In the genomic region with DNA sequence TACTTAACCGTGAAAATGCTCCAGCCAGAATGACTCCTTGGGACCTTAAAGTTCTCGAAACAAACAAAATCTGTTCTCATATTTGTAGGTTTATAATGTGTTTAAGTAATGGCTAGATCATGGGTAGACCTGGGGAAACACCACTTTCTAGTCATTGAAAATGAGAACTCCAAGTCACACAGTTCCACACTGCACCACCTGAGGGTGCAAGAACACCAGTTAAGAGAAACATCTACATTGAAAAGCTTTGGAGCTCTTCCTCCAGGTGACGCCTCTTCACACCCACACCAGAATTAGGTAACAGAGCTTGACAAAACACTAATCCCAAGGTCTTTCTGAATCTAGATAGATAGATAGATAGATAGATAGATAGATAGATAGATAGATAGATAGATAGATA, we compare ENCODE assay signal across 8 mouse cellular contexts.
DNase-seq lines count a peak whose midpoint lies in the region; ATAC-seq and TF ChIP-seq lines count a peak whose summit lies in the region.

No protein-coding gene starts in this region.

- H3K36me3 ChIP-seq in MEL (ENCODE audit: control insufficient read depth in 1 of 2, insufficient read depth in 2 of 2, low read length in 2 of 2) = no peaks in the 10 kb centered on the region
- no peaks in the 10 kb centered on the region for H3K36me3 ChIP-seq in kidney, adult 2 months (ENCODE audit: control insufficient read depth, insufficient read depth, low read length)
- no peaks in the 10 kb centered on the region for H3K36me3 ChIP-seq in lung, postnatal 0 days (ENCODE audit: insufficient read depth, low read length)

- H3K79me2 ChIP-seq in MEL (ENCODE audit: control insufficient read depth, insufficient read depth, low read length, poor library complexity) = no peaks in the 10 kb centered on the region

- H3K4me1 ChIP-seq in MEL (ENCODE audit: control insufficient read depth in 1 of 2, insufficient read depth in 2 of 2, low read length in 2 of 2) = no peaks in the 10 kb centered on the region
- no peaks in the 10 kb centered on the region for H3K4me1 ChIP-seq in kidney, adult 2 months (ENCODE audit: control insufficient read depth, insufficient read depth, low read length)
- no peaks in the 10 kb centered on the region for H3K4me1 ChIP-seq in lung, postnatal 0 days (ENCODE audit: insufficient read depth, low read depth, low read length)

- peak; percentile 20; the same call in 1 of the 2 replicates for TF ChIP-seq CTCF in gastrocnemius, adult 2 months (IDR thresholded peaks at IDR 0.05)
- TF ChIP-seq CTCF in MEL (IDR thresholded peaks at IDR 0.05 in 2 of 3, conservative IDR thresholded peaks at IDR 0.05 in 1 of 3; ENCODE audit: control insufficient read depth in 1 of 3, insufficient read depth in 1 of 3, low read depth in 2 of 3, low read length in 3 of 3, poor library complexity in 1 of 3, severe bottlenecking in 1 of 3) = peak in 1 of 3 experiments; percentile 14; a peak in 1 of 6 replicates
- TF ChIP-seq CTCF in kidney, adult 2 months (conservative IDR thresholded peaks at IDR 0.05; ENCODE audit: insufficient read depth, insufficient read length, low read depth, low read length) = no peak; the same call in 1 of the 2 replicates
- TF ChIP-seq CTCF in lung, postnatal 0 days (IDR thresholded peaks at IDR 0.05) = peak; percentile 72

- no peak overlapping the region for H3K27ac ChIP-seq in gastrocnemius, adult 2 months
- H3K27ac ChIP-seq in MEL (ENCODE audit: control insufficient read depth, low read depth, low read length) = no peak overlapping the region
- no peak overlapping the region for H3K27ac ChIP-seq in kidney, adult 2 months (ENCODE audit: insufficient read depth, low read depth, low read length)
- H3K27ac ChIP-seq in lung, postnatal 0 days (ENCODE audit: low read length) = no peak overlapping the region

- H3K4me3 ChIP-seq in gastrocnemius, adult 2 months = no peak overlapping the region
- no peak overlapping the region for H3K4me3 ChIP-seq in MEL (ENCODE audit: control insufficient read depth in 1 of 2, insufficient read depth in 1 of 2, low read depth in 2 of 2, low read length in 2 of 2)
- H3K4me3 ChIP-seq in kidney, adult 2 months (ENCODE audit: insufficient read depth, low read depth, low read length) = no peak overlapping the region
- no peak overlapping the region for H3K4me3 ChIP-seq in lung, postnatal 0 days (ENCODE audit: low read depth, low read length)

- TF ChIP-seq RAD21 in MEL (IDR thresholded peaks at IDR 0.05; ENCODE audit: low read depth, low read length) = peak; percentile 30

- no peaks in the 10 kb centered on the region for H3K9me3 ChIP-seq in MEL (replicated peaks; ENCODE audit: insufficient read depth, low read length)
- H3K9me3 ChIP-seq in lung, postnatal 0 days (ENCODE audit: low read length) = no peaks in the 10 kb centered on the region

- H3K4me2 ChIP-seq in lung, postnatal 0 days (replicated peaks; ENCODE audit: low read depth, low read length) = no peak overlapping the region

- TF ChIP-seq EP300 in MEL (IDR thresholded peaks at IDR 0.05; ENCODE audit: low read depth in 1 of 2, low read length in 2 of 2) = no peak
- TF ChIP-seq EP300 in lung, postnatal 0 days (IDR thresholded peaks at IDR 0.05) = no peak

- no peaks in the 10 kb centered on the region for H3K27me3 ChIP-seq in MEL (ENCODE audit: control insufficient read depth in 1 of 2, insufficient read depth in 2 of 2, low read length in 2 of 2)
- H3K27me3 ChIP-seq in kidney, adult 2 months (replicated peaks; ENCODE audit: control insufficient read depth, insufficient read depth, low read length) = no peaks in the 10 kb centered on the region
- no peaks in the 10 kb centered on the region for H3K27me3 ChIP-seq in lung, postnatal 0 days (replicated peaks; ENCODE audit: insufficient read depth, low read length)

- no peak overlapping the region for H3K9ac ChIP-seq in MEL (ENCODE audit: control insufficient read depth, low read depth, low read length, poor library complexity, severe bottlenecking)
- no peak overlapping the region for H3K9ac ChIP-seq in lung, postnatal 0 days (replicated peaks; ENCODE audit: low read depth)

- DNase-seq in gastrocnemius, adult 2 months = no peak
- no peak for DNase-seq in gastrocnemius, postnatal 25 days
- DNase-seq in MEL (ENCODE audit: low read depth, low spot score) = peak; percentile 2
- DNase-seq in kidney, adult 2 months = peak; percentile 45
- peak; percentile 67 for DNase-seq in lung, postnatal 0 days (ENCODE audit: low spot score)
- DNase-seq in thymus, postnatal 10 days (ENCODE audit: low spot score in 2 of 2) = no peak
- no peak for DNase-seq in thymus, postnatal 0 days (ENCODE audit: low spot score)
- no peak for DNase-seq in cerebellum, adult 18-20 months

- intact Hi-C loops in gastrocnemius, adult 2 months (cut with DNase I) = no loop called here

- 56% methylated on average over 3 of the region's 3 CpGs for WGBS in kidney, adult 2 months
- 60% methylated on average over 3 of the region's 3 CpGs for WGBS in lung, postnatal 0 days

- ATAC-seq in lung, postnatal 0 days = peak; percentile 65

- TF ChIP-seq POLR2A in MEL (IDR thresholded peaks at IDR 0.05; ENCODE audit: control insufficient read depth in 1 of 2, insufficient read depth in 1 of 2, low read depth in 1 of 2, low read length in 2 of 2, poor library complexity in 1 of 2) = no peak
- TF ChIP-seq POLR2A in kidney, adult 2 months (IDR thresholded peaks at IDR 0.05; ENCODE audit: low read depth, low read length) = no peak

TF ChIP-seq in MEL, 35 proteins besides CTCF, POLR2A, EP300 and RAD21:
- TF ChIP-seq NELFE (IDR thresholded peaks at IDR 0.05; ENCODE audit: low read depth, low read length) = no peak
- TF ChIP-seq MYC (IDR thresholded peaks at IDR 0.05; ENCODE audit: low read depth, low read length) = no peak
- no peak for TF ChIP-seq KAT2A (conservative IDR thresholded peaks at IDR 0.05; ENCODE audit: low read depth, low read length)
- no peak for TF ChIP-seq GATA1 (IDR thresholded peaks at IDR 0.05; ENCODE audit: low read depth, low read length)
- no peak for TF ChIP-seq UBTF (IDR thresholded peaks at IDR 0.05; ENCODE audit: borderline replicate concordance, insufficient read depth, low read depth, low read length)
- no peak for TF ChIP-seq MAFK (IDR thresholded peaks at IDR 0.05; ENCODE audit: borderline replicate concordance, low read depth, low read length)
- no peak for TF ChIP-seq ETS1 (IDR thresholded peaks at IDR 0.05; ENCODE audit: low read depth, low read length)
- no peak for TF ChIP-seq MXI1 (IDR thresholded peaks at IDR 0.05; ENCODE audit: low read depth, low read length)
- TF ChIP-seq ELF1 (IDR thresholded peaks at IDR 0.05; ENCODE audit: low read depth, low read length) = no peak
- no peak for TF ChIP-seq ZMIZ1 (IDR thresholded peaks at IDR 0.05; ENCODE audit: low read depth, low read length)
- no peak for TF ChIP-seq MYB (IDR thresholded peaks at IDR 0.05; ENCODE audit: low read depth, low read length)
- no peak for TF ChIP-seq USF1 (IDR thresholded peaks at IDR 0.05; ENCODE audit: low read depth, low read length)
- no peak for TF ChIP-seq RCOR1 (IDR thresholded peaks at IDR 0.05; ENCODE audit: low read depth, low read length)

Comparison
In these comparisons a context has a peak if more than half of its experiments do, and no peak if none do; other contexts are left out.
1. DNase-seq: peak in MEL (single experiment), kidney, adult 2 months (single experiment) and lung, postnatal 0 days (single experiment); none in gastrocnemius, adult 2 months (single experiment), gastrocnemius, postnatal 25 days (single experiment), thymus, postnatal 10 days (0 of 2), thymus, postnatal 0 days (single experiment) and cerebellum, adult 18-20 months (0 of 2).